Mouse (Mus musculus) bone marrow, adult 2 months (tissue): ENCODE data around the gene Anp32a.

Experiments
- CTCF ChIP-seq: fragments of 200-500 bp; IDR thresholded peaks from 2 replicates; pipeline ENCODE4 v1.5.1; 2011; ENCODE audit warnings: low read length, control low read depth; ENCODE audit not compliant: control insufficient read depth, insufficient read depth
- POLR2A ChIP-seq: fragments of 200-500 bp; IDR thresholded peaks from 2 replicates; pipeline ENCODE4 v1.6.1; 2011; ENCODE audit warnings: low read depth, mild to moderate bottlenecking, control low read depth, low read length, borderline replicate concordance; ENCODE audit not compliant: control insufficient read depth

GRCm38 (mm10) chr9:62367510-62368071 is 26.5 kb downstream of the Anp32a start:
- TF ChIP-seq CTCF (no peak), POLR2A (no peak)
